Mouse (Mus musculus) stomach, postnatal 0 days (tissue): ENCODE data around the gene Crls1.

ENCODE experiments used
- CTCF ChIP-seq: IDR thresholded peaks from 2 replicates; pipeline ENCODE4 v1.5.1; 2016; ENCODE audit warnings: antibody characterized with exemption, low read depth, mild to moderate bottlenecking, moderate library complexity
- EP300 ChIP-seq: optimal IDR thresholded peaks from 2 replicates; pipeline ENCODE3; 2016; ENCODE audit warnings: antibody characterized with exemption

DNA sequence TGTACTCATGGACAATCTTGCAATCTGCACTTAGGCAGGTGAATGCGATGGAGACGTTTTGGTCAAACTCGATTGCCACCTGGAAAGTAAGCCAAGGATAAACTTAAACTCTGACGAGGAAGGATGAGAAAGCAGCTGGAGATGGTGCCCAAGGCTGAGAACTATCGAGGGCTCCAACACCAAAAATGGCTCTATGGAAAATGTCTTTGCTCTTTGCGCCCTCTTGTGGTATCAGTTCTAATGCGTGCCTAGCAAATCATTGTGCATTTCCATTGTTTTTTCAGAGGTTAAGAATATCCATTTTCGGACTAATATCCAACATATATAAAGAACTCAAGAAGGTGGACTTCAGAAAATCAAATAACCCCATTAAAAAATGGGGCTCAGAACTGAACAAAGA lies 60.3 kb downstream of the Crls1 start:
- TF ChIP-seq CTCF (peak; percentile 69), EP300 (no peak)
